Mouse (Mus musculus): ENCODE measurements around the gene Trim9. TPM values are rescaled to one million over a fixed set of nuclear protein-coding genes. Genes with fewer than 3 reads are reported as not detected.

Trim9 gene
- total and polyA plus RNA-seq, 2 experiments from 2014 or later = 0.66 to 0.80 TPM

DNA sequence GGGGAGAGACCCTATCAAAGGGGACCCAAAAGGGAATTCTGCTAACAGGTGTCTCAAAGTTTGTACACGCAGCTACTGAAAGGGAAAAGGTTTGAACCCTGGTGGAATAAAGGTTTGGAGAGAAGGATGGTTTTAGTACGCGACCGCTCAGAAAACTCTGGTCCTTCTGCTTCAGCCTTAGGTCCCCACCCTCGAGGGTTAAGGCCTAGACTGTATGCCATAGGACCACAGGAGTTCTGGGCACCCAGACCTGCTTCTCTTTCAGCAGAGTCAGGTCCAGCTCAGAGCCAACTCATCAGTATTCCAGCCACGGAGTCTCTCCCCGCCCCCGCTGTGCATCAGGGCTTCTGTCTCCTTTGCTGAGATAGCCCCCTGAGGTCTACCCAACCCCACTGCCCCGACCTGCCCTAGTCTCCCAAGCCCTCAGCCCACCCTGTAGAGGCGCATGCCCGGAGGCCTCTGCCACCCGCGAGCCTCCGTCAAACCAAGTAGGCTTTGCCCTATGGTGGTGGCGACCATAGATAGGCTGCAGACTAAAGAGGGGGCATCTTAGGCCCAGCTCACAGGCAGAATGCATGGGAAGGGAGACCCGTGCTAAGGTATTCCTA, 1.8 kb downstream of the Trim9 start:
- H3K27ac ChIP-seq (ENCODE audit: low read depth) = no peak overlapping the region
- 32% methylated on average over 16 of the region's 16 CpGs for WGBS
- no peaks in the 10 kb centered on the region for H3K36me3 ChIP-seq (replicated peaks; ENCODE audit: control insufficient read depth, insufficient read depth, low read length)
- H3K4me2 ChIP-seq (ENCODE audit: low read depth, low read length) = peak overlapping the region; percentile 91
- H3K4me3 ChIP-seq (ENCODE audit: low read depth, low read length) = peak overlapping the region; percentile 57; the same call in 1 of the 2 replicates
- peaks cover 29% of the 10 kb centered on the region for H3K27me3 ChIP-seq (ENCODE audit: control insufficient read depth, insufficient read depth, low read length)
- ATAC-seq (ENCODE audit: insufficient read depth, low read depth) (no peak), DNase-seq (ENCODE audit: low spot score) (no peak)
- TF ChIP-seq EP300 (IDR thresholded peaks at IDR 0.05; ENCODE audit: low read depth) (no peak), CTCF (IDR thresholded peaks at IDR 0.05; ENCODE audit: low read depth) (no peak)
- H3K9me3 ChIP-seq (replicated peaks; ENCODE audit: control insufficient read depth, low read length) = no peaks in the 10 kb centered on the region
- H3K4me1 ChIP-seq (ENCODE audit: control insufficient read depth, insufficient read depth) = peaks cover 17% of the 10 kb centered on the region
- H3K9ac ChIP-seq (replicated peaks; ENCODE audit: low read depth, low read length) = no peak overlapping the region

DNA sequence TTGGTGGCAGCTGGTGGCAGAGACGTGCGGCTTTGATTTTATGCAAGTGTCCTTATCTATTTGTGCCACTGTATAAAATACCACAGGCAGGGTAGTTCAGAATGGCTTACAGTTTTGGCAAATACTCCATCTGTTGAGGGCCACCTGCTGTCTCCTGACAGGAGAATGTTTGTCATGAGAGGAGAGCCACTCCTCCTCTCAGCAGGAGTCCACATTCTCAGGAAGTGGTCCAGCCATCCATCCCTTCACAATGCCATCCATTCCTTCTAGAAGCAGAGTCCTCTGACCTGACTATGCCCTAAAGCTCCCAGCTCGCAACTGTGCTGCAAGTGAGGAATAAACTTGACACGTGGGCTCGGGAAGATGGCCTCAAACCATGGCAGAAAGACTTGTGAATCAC, 12.2 kb downstream of the Trim9 start:
- no peak overlapping the region for H3K4me2 ChIP-seq (ENCODE audit: low read depth, low read length)
- ATAC-seq (ENCODE audit: insufficient read depth, low read depth) (no peak), DNase-seq (ENCODE audit: low spot score) (no peak)
- no peaks in the 10 kb centered on the region for H3K36me3 ChIP-seq (replicated peaks; ENCODE audit: control insufficient read depth, insufficient read depth, low read length)
- 50% methylated on average over 5 of the region's 5 CpGs for WGBS
- H3K9me3 ChIP-seq (replicated peaks; ENCODE audit: control insufficient read depth, low read length) = no peaks in the 10 kb centered on the region
- H3K9ac ChIP-seq (replicated peaks; ENCODE audit: low read depth, low read length) = no peak overlapping the region
- no peaks in the 10 kb centered on the region for H3K4me1 ChIP-seq (ENCODE audit: control insufficient read depth, insufficient read depth)
- H3K27me3 ChIP-seq (ENCODE audit: control insufficient read depth, insufficient read depth, low read length) = no peaks in the 10 kb centered on the region
- no peak for TF ChIP-seq CTCF (IDR thresholded peaks at IDR 0.05; ENCODE audit: low read depth)
- TF ChIP-seq EP300 (IDR thresholded peaks at IDR 0.05; ENCODE audit: low read depth) = no peak
- H3K4me3 ChIP-seq (ENCODE audit: low read depth, low read length) = no peak overlapping the region
- no peak overlapping the region for H3K27ac ChIP-seq (ENCODE audit: low read depth)

DNA sequence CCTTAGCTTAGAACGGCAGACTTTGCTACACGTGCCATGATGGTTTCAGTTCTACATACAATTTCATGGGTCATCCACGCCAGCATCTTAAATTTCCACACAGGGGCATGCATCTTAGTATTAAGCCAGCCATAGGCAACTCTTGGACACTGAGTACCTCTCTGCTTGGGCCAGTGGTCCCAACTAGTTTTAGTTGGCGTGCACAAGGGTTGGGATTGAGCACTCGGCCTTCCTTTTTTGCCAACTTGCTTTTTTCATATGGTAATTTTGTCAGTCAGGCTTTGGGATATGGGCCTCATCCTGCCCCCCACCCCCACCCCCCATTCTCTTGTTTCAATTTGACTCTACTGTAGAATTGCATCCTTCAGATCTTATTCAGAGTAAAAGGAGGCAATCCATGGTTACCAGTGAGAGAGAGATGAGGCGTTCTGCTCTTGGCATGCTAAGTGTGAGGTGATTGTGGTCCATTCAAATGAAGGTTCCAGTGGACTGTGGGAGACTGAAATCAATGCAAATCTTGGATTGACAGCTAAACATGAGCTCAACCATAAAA, 14.1 kb downstream of the Trim9 start:
- DNase-seq (ENCODE audit: low spot score) (no peak), ATAC-seq (ENCODE audit: insufficient read depth, low read depth) (no peak)
- no peak for TF ChIP-seq EP300 (IDR thresholded peaks at IDR 0.05; ENCODE audit: low read depth)
- TF ChIP-seq CTCF (IDR thresholded peaks at IDR 0.05; ENCODE audit: low read depth) = no peak
- no peaks in the 10 kb centered on the region for H3K36me3 ChIP-seq (replicated peaks; ENCODE audit: control insufficient read depth, insufficient read depth, low read length)
- H3K4me1 ChIP-seq (ENCODE audit: control insufficient read depth, insufficient read depth) = peaks cover 8% of the 10 kb centered on the region; the same call in 1 of the 2 replicates
- no peaks in the 10 kb centered on the region for H3K27me3 ChIP-seq (ENCODE audit: control insufficient read depth, insufficient read depth, low read length)
- H3K9me3 ChIP-seq (replicated peaks; ENCODE audit: control insufficient read depth, low read length) = no peaks in the 10 kb centered on the region
- no peak overlapping the region for H3K9ac ChIP-seq (replicated peaks; ENCODE audit: low read depth, low read length)
- 91% methylated on average over 6 of the region's 6 CpGs for WGBS
- H3K4me2 ChIP-seq (ENCODE audit: low read depth, low read length) = no peak overlapping the region
- no peak overlapping the region for H3K27ac ChIP-seq (ENCODE audit: low read depth)
- H3K4me3 ChIP-seq (ENCODE audit: low read depth, low read length) = no peak overlapping the region

DNA sequence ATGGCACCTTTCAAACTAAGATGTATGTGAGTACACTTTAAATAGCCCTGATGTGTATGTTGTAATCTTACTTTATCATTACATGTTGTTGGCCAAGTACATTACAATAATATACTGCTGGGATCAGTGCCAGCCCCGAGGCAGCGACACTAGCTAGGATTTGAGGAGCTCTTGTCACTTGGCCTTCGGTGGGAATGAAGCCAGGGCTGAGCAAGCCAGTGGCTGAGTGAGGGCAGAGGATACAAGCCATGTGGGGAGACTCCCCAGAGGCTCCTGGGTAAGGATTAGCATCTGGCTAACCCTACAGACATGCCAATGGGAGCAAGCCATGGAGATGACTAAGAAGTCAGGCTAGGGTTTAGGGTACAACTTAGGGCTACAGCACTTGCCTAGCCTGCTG, 18.4 kb downstream of the Trim9 start:
- no peaks in the 10 kb centered on the region for H3K36me3 ChIP-seq (replicated peaks; ENCODE audit: control insufficient read depth, insufficient read depth, low read length)
- H3K27ac ChIP-seq (ENCODE audit: low read depth) = no peak overlapping the region
- H3K9ac ChIP-seq (replicated peaks; ENCODE audit: low read depth, low read length) = no peak overlapping the region
- H3K27me3 ChIP-seq (ENCODE audit: control insufficient read depth, insufficient read depth, low read length) = no peaks in the 10 kb centered on the region
- WGBS = 13% methylated on average over 3 of the region's 3 CpGs
- peak; percentile 43 for DNase-seq (ENCODE audit: low spot score)
- peaks cover 8% of the 10 kb centered on the region; the same call in 1 of the 2 replicates for H3K4me1 ChIP-seq (ENCODE audit: control insufficient read depth, insufficient read depth)
- H3K4me2 ChIP-seq (ENCODE audit: low read depth, low read length) = no peak overlapping the region
- ATAC-seq (ENCODE audit: insufficient read depth, low read depth) = peak; percentile 39; the same call in 1 of the 2 replicates
- H3K9me3 ChIP-seq (replicated peaks; ENCODE audit: control insufficient read depth, low read length) = no peaks in the 10 kb centered on the region
- TF ChIP-seq EP300 (IDR thresholded peaks at IDR 0.05; ENCODE audit: low read depth) (no peak), CTCF (IDR thresholded peaks at IDR 0.05; ENCODE audit: low read depth) (no peak)
- H3K4me3 ChIP-seq (ENCODE audit: low read depth, low read length) = no peak overlapping the region

DNA sequence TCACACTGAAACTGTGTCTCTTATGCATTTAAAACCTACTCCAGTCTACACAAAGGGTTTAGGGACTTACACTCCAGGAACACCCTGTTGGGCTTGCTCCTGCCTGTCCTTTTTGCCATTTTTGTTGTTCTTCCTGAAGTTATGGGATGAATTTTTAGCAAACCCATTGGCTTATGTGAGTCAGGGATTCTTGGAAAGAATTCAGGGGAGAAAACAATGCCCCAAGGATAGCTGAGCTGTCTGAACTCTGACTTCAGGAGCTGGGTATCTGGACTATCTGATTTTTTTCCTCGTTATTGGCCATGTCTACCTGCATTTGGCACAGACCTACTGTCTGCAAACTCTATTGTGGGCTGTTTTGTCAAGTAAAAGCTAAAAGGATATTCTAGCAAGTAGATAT, 20.5 kb downstream of the Trim9 start:
- ATAC-seq (ENCODE audit: insufficient read depth, low read depth) = no peak
- TF ChIP-seq EP300 (IDR thresholded peaks at IDR 0.05; ENCODE audit: low read depth) = no peak
- no peak for TF ChIP-seq CTCF (IDR thresholded peaks at IDR 0.05; ENCODE audit: low read depth)
- no peak for DNase-seq (ENCODE audit: low spot score)
- H3K4me1 ChIP-seq (ENCODE audit: control insufficient read depth, insufficient read depth) = peaks cover 8% of the 10 kb centered on the region; the same call in 1 of the 2 replicates
- H3K27me3 ChIP-seq (ENCODE audit: control insufficient read depth, insufficient read depth, low read length) = no peaks in the 10 kb centered on the region
- H3K4me3 ChIP-seq (ENCODE audit: low read depth, low read length) = no peak overlapping the region
- H3K4me2 ChIP-seq (ENCODE audit: low read depth, low read length) = no peak overlapping the region
- no peak overlapping the region for H3K9ac ChIP-seq (replicated peaks; ENCODE audit: low read depth, low read length)
- H3K36me3 ChIP-seq (replicated peaks; ENCODE audit: control insufficient read depth, insufficient read depth, low read length) = no peaks in the 10 kb centered on the region
- H3K9me3 ChIP-seq (replicated peaks; ENCODE audit: control insufficient read depth, low read length) = no peaks in the 10 kb centered on the region
- WGBS = 38% methylated on average over 1 of the region's 1 CpGs
- no peak overlapping the region for H3K27ac ChIP-seq (ENCODE audit: low read depth)

DNA sequence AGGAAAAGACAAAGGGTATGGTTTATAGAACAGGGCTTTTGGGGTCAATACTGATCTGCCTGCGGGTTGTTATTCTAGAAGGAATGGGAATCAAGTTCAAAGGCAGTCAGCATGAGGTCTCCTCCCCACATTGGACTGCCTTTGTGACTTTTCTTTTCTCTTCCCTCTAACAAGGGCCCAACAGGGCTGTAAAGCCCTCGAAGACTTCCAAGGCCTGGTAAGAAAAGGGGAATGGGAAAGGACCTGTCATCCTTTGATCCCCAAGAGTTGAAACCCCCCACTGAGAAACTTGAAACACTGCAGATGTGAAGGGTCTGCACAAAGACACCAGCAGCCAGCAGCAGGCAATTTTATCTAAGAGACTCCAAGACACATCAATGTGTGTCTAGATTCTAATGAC, 21.0 kb downstream of the Trim9 start:
- H3K4me3 ChIP-seq (ENCODE audit: low read depth, low read length) = no peak overlapping the region
- no peak for ATAC-seq (ENCODE audit: insufficient read depth, low read depth)
- H3K9ac ChIP-seq (replicated peaks; ENCODE audit: low read depth, low read length) = no peak overlapping the region
- TF ChIP-seq EP300 (IDR thresholded peaks at IDR 0.05; ENCODE audit: low read depth) (no peak), CTCF (IDR thresholded peaks at IDR 0.05; ENCODE audit: low read depth) (no peak)
- DNase-seq (ENCODE audit: low spot score) = no peak
- no peak overlapping the region for H3K4me2 ChIP-seq (ENCODE audit: low read depth, low read length)
- H3K27ac ChIP-seq (ENCODE audit: low read depth) = no peak overlapping the region
- peaks cover 8% of the 10 kb centered on the region; the same call in 1 of the 2 replicates for H3K4me1 ChIP-seq (ENCODE audit: control insufficient read depth, insufficient read depth)
- 60% methylated on average over 2 of the region's 2 CpGs for WGBS
- no peaks in the 10 kb centered on the region for H3K36me3 ChIP-seq (replicated peaks; ENCODE audit: control insufficient read depth, insufficient read depth, low read length)
- H3K9me3 ChIP-seq (replicated peaks; ENCODE audit: control insufficient read depth, low read length) = no peaks in the 10 kb centered on the region
- no peaks in the 10 kb centered on the region for H3K27me3 ChIP-seq (ENCODE audit: control insufficient read depth, insufficient read depth, low read length)
